Mouse (Mus musculus) layer of hippocampus, postnatal 36 days (tissue): ENCODE measurements at regions not wholly inside any gene's neighbourhood (a gene's known extent, or its start where the extent isn't known, plus 50 kb on each side); places are given as distances from the start of the nearest gene placed in this dataset.
A peak's percentile ranks its signal among the peaks of the same experiment; 100 is the strongest.

ENCODE experiments used
- DNase-seq, 2 experiments: peaks; one replicate each; pipeline ENCODE4 v3.0.0; 2022

GRCm38 (mm10) chr7:82921722-82922121 lies 54.6 kb downstream of the Mex3b start:
- no peak for DNase-seq

- DNase-seq, result peak; percentile 69 to 76
Observed at GRCm38 (mm10) chr7:82923220-82924071, 56.3 kb downstream of the Mex3b start.

GRCm38 (mm10) chr7:82924092-82924491 lies 57.0 kb downstream of the Mex3b start:
- no peak for DNase-seq

DNA sequence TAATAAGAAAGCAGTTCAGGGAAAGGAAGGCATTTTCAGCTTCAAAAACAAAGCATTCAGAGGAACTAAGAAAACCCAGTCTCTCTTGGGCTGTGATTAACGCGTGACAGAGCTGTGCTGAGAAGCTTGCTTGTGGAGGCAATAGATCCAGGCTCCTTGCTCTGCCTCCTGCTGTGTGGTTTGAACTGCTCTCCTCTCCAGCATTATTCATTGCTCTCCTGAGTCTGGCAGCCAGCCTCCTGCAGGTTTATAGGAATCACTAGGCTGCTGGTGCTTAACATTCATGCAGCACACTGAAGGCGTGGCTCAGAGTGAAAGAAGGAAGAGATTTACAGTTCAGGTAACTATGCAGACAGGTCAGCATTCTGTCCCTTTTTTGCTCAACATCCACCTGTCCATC lies 71.2 kb downstream of the Mex3b start:
- no peak for DNase-seq

DNA sequence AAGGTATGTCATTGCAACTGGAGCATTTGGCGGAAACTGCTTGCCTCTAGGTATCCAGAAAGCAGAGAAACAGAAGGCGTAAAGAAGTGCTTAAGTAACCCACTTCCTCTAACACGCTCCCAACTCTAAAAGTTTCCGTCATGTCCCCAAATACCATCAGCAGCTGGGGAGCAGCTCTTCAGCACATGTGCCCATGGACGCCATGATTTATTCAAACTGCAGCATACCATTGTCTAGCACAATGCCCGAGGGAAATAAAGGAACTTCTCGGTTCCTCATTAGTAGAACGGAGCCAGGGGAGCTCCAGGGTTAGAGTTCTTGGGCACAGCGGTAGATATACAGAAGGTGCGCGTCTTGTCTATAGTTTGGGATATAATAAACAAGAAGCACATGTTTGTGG lies 72.4 kb downstream of the Mex3b start:
- no peak for DNase-seq

- DNase-seq, result no peak
Observed at GRCm38 (mm10) chr7:82943376-82943775, 76.2 kb downstream of the Mex3b start.

DNA sequence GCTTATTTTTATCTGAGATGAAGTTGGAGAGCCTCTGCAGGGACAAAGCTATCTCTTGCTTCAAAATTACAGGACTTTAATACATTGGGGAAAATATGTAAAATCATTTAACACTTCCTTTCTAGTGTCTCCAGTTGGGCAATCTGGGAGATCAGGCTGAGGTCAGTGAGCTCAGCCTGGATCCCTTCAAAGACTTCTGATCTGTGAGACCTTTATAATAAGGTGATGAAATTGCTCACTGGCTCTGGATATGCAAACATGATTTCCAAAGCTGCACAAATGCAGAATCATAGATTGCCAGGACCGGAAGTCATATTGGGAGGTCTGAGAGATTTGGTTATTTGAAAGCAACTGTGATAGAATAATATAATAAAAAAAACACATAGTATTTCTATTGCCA lies 76.7 kb downstream of the Mex3b start:
- no peak for DNase-seq

DNA sequence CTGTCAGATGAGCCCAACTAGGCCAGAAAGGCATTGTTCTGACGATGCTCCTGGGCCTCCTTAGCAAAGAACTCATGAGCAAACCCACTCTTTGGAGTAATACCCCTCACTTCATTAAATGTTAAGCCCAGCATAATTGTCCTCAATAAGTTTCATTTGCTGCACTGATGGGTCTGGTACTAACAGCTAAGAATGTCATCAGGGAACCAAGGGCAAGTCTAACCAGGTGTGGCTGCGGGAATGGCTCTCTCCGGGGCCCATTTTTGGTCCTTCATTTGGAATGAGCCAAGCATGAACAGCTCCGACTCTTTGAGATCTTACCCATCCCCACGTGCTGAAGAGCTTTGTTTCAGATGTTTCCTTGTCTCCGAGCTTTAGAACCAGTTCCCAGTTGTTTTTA lies 82.2 kb downstream of the Mex3b start:
- no peak for DNase-seq

DNA sequence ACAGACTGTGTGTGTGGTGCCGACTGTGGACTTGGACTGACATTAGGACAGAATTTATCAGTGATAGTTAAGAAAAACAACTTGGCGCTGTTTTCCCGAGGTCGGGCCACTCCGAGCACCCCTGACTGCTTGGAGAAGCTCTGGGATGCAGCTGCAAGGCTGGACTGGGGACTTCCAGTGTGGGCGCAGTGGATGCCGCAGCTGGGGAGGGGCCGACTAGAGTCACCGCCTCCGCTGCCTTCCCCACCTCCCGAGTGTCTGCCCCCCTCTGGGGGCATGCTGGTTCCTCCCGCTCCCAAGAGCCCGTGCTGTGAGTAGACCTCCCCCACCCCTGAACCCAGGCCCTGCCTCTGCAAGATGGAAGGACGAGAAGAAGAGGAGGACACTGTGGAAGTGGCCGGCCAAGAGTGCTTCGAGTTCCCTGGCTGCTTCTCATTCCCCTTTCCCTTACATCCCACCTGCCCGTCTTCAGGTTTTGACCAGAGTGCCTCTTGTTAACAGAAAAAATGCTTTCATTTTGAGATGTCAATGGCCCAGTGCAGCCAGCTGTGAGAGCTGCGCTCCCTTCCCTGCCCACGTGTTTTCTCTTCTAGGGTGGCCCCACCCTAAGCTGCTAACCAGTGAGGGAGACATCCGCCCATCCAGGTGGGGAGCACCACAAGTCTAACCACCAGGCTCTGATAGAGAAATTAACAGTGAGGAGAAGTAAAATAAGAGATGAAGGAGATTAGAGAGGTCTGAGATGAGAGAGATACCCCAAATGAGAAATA lies 90.3 kb downstream of the Mex3b start:
- no peak for DNase-seq

GRCm38 (mm10) chr7:82970599-82970998 lies 103.5 kb downstream of the Mex3b start:
- DNase-seq, result no peak

GRCm38 (mm10) chr7:82971244-82971643 lies 104.1 kb downstream of the Mex3b start:
- DNase-seq, result no peak

DNA sequence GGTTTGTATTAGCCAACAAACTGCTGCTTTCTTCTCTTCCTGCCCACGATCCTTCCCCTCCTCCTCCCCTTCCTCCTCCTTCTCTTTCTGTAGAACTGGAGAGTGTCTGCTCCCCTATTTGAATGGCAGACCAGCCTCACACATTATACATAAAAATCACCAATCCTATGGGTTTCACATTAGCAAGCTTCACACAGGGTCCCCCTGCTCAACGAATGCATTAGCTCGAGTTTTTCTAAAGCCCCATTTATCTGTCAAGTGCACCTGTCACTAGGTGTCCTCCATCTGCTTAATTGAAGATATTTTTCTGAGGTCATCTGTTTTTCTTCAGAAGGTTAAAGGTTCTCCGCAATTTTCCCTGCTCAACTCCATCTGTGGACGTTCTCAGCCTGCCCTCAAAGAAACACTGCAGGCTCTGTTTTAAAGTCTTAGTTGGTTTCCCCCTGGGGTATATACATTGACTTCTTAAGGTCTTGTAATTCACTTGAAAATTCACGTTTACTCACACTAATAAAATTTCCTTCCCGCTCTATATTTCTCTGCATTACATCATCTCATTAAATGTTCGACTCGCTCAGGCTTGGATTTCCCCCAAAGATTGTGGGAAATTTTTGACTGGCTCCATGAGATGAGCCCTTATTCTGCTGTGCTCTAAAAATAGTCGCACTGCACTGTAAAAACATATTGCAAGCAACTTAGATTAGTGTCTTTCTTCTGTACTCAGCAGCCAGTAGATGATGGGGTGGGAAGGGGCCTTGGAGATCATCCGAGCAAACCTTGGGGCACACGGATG lies 105.3 kb downstream of the Mex3b start:
- DNase-seq, result no peak

DNA sequence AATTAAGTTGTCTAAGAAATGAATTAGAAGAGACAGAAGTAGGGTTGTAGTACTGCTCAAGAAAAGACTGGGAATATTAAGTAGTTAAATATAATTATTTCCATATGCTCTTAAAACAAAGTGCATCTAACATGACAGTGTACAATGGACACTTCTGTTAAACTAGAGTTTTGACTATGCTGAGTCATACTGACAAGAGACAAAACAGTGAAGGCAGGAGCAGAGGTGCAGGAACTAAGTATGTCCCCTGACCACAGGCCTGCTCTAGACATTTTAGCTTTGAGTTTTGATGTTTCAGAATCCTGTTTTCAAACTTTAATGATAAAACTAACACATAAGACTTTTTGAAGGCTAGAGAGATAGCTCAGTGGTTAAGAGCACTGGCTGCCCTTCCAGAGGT lies 123.6 kb downstream of the Mex3b start:
- DNase-seq, result no peak

- DNase-seq, result no peak
Observed at GRCm38 (mm10) chr7:82993136-82993535, 126.0 kb downstream of the Mex3b start.

DNA sequence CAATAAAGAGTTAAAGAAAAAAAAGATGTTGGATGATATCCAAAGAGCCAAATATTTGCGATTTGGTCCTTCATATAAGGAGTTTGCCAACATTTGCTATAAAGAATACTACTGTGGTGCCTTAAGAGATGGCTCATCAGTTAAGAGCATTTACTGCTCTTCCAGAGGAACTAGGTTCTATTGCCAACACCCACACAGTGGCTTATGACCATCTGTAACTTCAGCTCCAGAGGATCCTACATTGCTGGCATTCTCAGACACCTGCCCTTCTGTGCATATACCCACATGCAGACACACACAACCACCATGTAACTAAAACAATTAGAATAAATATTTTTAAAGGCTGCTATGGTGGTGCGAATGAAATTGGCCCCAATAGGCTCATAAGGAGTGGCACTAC lies 131.7 kb downstream of the Mex3b start:
- no peak for DNase-seq

- no peak for DNase-seq
Observed at GRCm38 (mm10) chr7:83007540-83007939, 140.4 kb downstream of the Mex3b start.

DNA sequence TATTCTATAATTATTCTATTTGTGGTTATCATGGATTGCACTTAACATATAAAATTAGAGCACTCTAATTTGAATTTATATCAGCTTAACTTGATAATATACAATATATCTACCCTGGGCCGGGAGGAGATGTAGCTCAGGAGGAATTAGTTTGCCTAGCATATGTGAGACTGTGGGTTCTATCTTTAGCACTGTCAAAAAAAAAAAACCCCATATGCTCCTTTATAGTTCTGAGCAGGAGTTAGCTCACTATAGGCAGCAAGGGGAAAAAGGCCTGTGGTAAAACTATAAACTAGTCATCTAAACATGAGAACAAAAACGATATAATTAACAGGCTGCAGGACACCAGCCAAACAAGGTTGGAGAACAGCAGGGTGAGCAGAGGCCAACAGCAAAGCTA lies 145.0 kb downstream of the Mex3b start:
- DNase-seq, result no peak

DNA sequence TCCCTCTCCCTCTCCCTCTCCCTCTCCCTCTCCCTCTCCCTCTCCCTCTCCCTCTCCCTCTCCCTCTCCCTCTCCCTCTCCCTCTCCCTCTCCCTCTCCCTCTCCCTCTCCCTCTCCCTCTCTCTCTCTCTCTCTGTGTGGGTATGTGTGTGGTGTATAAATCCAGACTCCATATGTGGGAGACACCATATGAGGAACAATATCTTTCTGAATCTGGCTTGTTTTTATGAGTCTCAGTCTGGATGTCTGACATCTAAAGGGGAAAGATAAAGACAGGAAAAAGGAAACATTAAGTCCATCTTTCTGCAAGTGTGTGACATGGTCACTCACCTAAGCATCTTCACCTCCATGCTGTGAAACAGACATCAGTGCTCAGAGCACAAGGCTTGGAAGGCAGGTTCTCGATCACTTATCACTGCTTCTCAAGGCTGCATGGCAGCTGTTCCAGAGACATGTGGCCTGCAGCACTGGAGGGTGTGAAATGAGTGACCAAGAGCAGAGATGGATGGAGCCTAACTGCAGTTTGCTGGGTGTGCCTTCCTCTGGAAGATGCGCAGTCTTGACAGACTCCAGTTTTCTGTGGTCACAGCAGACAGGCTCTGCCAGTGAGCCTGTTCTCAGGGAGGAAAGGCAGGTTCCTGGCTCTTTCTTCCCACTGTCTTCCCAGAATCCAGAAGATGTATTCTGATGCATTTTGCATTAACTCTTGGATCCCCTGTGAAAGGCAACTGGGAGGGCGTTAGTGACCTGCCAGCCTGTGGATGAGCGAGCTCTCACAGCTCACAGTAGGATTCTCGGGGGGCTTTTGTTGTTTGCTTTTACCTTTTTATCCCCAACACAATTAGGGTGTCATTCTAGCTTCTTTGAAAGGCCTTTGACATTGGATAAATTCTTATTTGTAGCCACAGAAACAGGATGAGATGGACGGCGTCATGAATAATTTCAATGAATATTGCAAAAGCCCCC lies 147.9 kb downstream of the Mex3b start:
- DNase-seq, result no peak

- DNase-seq, result no peak
Observed at GRCm38 (mm10) chr7:83015756-83016155, 148.6 kb downstream of the Mex3b start.

- DNase-seq, result no peak
Observed at GRCm38 (mm10) chr7:83016566-83016965, 149.4 kb downstream of the Mex3b start.

- DNase-seq, result no peak
Observed at GRCm38 (mm10) chr7:83020584-83020983, 153.5 kb downstream of the Mex3b start.

- DNase-seq, result no peak
Observed at GRCm38 (mm10) chr7:83023990-83024389, 156.9 kb downstream of the Mex3b start.
